Comparison of ENCODE assay signal across 14 mouse cellular contexts in the genomic region with DNA sequence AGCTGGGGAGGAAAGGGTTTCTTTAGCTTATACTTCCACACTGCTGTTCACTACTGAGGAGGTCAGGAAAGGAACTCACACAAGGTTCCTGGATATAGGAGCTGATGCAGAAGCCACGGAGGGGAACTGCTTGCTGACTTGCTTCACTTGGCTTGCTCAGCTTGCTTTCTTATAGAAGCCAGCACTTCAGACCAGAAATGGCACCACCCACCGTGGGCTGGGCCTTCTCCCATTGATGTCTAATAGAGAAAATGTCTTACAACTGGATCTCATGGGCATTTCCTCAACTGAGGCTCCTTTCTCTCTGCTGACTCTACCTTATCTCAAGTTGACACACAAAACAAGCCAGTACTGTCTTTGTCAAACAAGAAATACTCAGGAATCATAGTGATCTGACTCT.
"Had no signal": no experiment of that assay in that cellular context is flagged by ENCODE, and none has a peak within 500 bp of the region (broad histone marks: within the 10 kb centered on the region; RNA-seq: fewer than 3 reads in every experiment).

No protein-coding gene starts in this region.

- H3K27me3 ChIP-seq: limb, embryonic 13.5 days; liver, embryonic 13.5 days; midbrain, embryonic 15.5 days; neural tube, embryonic 12.5 days had no signal

- H3K36me3 ChIP-seq: midbrain, embryonic 15.5 days; neural tube, embryonic 12.5 days had no signal

- H3K4me1 ChIP-seq: limb, embryonic 13.5 days; midbrain, embryonic 15.5 days; neural tube, embryonic 12.5 days had no signal

- H3K9me3 ChIP-seq: limb, embryonic 13.5 days; liver, embryonic 13.5 days; midbrain, embryonic 15.5 days; neural tube, embryonic 12.5 days had no signal

- H3K27ac ChIP-seq: kidney, postnatal 0 days; limb, embryonic 13.5 days; liver, embryonic 13.5 days; midbrain, embryonic 15.5 days; neural tube, embryonic 12.5 days; stomach, postnatal 0 days had no signal

- H3K9ac ChIP-seq: limb, embryonic 13.5 days; liver, embryonic 13.5 days; midbrain, embryonic 15.5 days; neural tube, embryonic 12.5 days had no signal

- ATAC-seq: lung, postnatal 0 days; midbrain, embryonic 15.5 days had no signal

- DNase-seq: kidney, adult 11 months; kidney, adult 9 months; layer of hippocampus, adult 9-11 months; liver, embryonic 13.5 days; lung, adult 2 months; lung, postnatal 36 days; thymus, postnatal 4 days had no signal

- H3K4me3 ChIP-seq: limb, embryonic 13.5 days; liver, embryonic 13.5 days; midbrain, embryonic 15.5 days; neural tube, embryonic 12.5 days had no signal

- H3K4me2 ChIP-seq: limb, embryonic 13.5 days; liver, embryonic 13.5 days; midbrain, embryonic 11.5 days; midbrain, embryonic 15.5 days; neural tube, embryonic 12.5 days had no signal
